Comparison of ENCODE assay signal across 11 mouse cellular contexts in the genomic region with DNA sequence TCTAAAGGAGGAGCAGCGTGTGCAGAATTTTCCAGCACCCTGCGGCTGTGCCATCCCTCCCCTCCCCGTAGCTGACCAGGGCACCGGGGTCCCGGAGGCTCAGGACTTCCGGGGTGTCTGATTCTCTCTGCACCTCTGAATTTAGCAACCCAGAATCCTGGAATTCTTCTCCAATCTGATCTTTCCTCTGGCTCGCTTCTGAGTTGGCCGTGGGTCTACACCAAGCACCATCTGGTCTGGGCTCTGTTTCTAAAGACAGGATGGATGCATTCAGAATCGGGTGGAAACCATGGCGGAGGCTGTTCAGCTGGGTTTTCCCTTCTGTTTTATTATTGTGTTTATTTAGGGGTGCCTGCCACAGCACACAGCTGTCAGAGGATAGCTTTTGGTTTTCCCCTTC. TPM values are rescaled to one million over a fixed set of nuclear protein-coding genes. Genes with fewer than 3 reads are reported as not detected.
DNase-seq lines count a peak whose midpoint lies in the region; TF ChIP-seq lines count a peak whose summit lies in the region.
"Had no signal": no experiment of that assay in that cellular context is flagged by ENCODE, and none has a peak within 500 bp of the region (broad histone marks: within the 10 kb centered on the region; RNA-seq: fewer than 3 reads in every experiment).

No protein-coding gene starts in this region.

- TF ChIP-seq POLR2A in bone marrow macrophage, adult 2 months (IDR thresholded peaks at IDR 0.05; ENCODE audit: borderline replicate concordance, low read depth, low read length): no peak

- DNase-seq in layer of hippocampus, adult 11-12 months (ENCODE audit: low spot score): peak; percentile 78
- no peak for DNase-seq in layer of hippocampus, adult 9-10 months (ENCODE audit: low spot score)
- peak; percentile 74 to 85 for DNase-seq in cerebellum, adult 18-20 months
- peak; percentile 65 to 82 for DNase-seq in layer of hippocampus, adult 2 months (ENCODE audit: low spot score in 2 of 2)
- DNase-seq in ovary, postnatal 14 days (ENCODE audit: low spot score): no peak
- no peak for DNase-seq in thymus, postnatal 0 days (ENCODE audit: low spot score)
- DNase-seq in urinary bladder, postnatal 10 days (ENCODE audit: low spot score): no peak
- DNase-seq: kidney, postnatal 10 days had no signal

- peak overlapping the region; percentile 97 for H3K27ac ChIP-seq in bone marrow macrophage, adult 2 months (ENCODE audit: insufficient read depth, low read depth, low read length)
- peak overlapping the region; percentile 79 for H3K27ac ChIP-seq in layer of hippocampus, adult 2 months
- H3K27ac ChIP-seq: limb, embryonic 15.5 days; midbrain, embryonic 10.5 days had no signal

- TF ChIP-seq CTCF in bone marrow macrophage, adult 2 months (IDR thresholded peaks at IDR 0.05; ENCODE audit: low read depth, low read length): no peak
- TF ChIP-seq CTCF in layer of hippocampus, adult 2 months (conservative IDR thresholded peaks at IDR 0.05): no peak

- peaks cover 65% of the 10 kb centered on the region for H3K4me1 ChIP-seq in bone marrow macrophage, adult 2 months (ENCODE audit: control insufficient read depth, insufficient read depth, low read length)

- H3K4me3 ChIP-seq in bone marrow macrophage, adult 2 months (ENCODE audit: insufficient read depth, low read length): no peak overlapping the region
- no peak overlapping the region; the same call in 1 of the 2 replicates for H3K4me3 ChIP-seq in layer of hippocampus, adult 2 months
- H3K4me3 ChIP-seq: limb, embryonic 15.5 days; midbrain, embryonic 10.5 days had no signal

RNA-seq across cellular contexts. Expression of a gene that starts 9.2 kb away (rescaled TPM):
- polyA plus RNA-seq in bone marrow macrophage, adult 2 months (2012; ENCODE audit: insufficient read depth, insufficient read length, missing spikeins): 928 and 957 TPM in 2 replicates
- total RNA-seq in layer of hippocampus, adult 2 months (2021): 100 to 1,000 TPM; 558 to 583 TPM
- 1,085 and 1,101 TPM in 2 replicates for polyA plus RNA-seq in thymus, postnatal 0 days (2015; fragmentation: Nextera tagmentation; extraction: Ambion mirVana)

RNA-seq across cellular contexts. Expression of a gene that starts 9.7 kb away (rescaled TPM):
- polyA plus RNA-seq in bone marrow macrophage, adult 2 months (2012; ENCODE audit: insufficient read depth, insufficient read length, missing spikeins): 95.0 and 111 TPM in 2 replicates
- 100 to 1,000 TPM; 356 to 380 TPM for total RNA-seq in layer of hippocampus, adult 2 months (2021)
- 74.1 and 74.5 TPM in 2 replicates for polyA plus RNA-seq in thymus, postnatal 0 days (2015; fragmentation: Nextera tagmentation; extraction: Ambion mirVana)

RNA-seq across cellular contexts. Expression of a gene that starts 32.1 kb away (rescaled TPM):
- polyA plus RNA-seq in bone marrow macrophage, adult 2 months (2012; ENCODE audit: insufficient read depth, insufficient read length, missing spikeins): 18.3 and 19.2 TPM in 2 replicates
- total RNA-seq in layer of hippocampus, adult 2 months (2021): 10 to 100 TPM; 28.2 to 30.2 TPM
- polyA plus RNA-seq in thymus, postnatal 0 days (2015; fragmentation: Nextera tagmentation; extraction: Ambion mirVana): 37.3 and 38.2 TPM in 2 replicates

Comparison
In these comparisons a context has a peak if more than half of its experiments do, and no peak if none do; other contexts are left out.
1. DNase-seq: peak in layer of hippocampus, adult 11-12 months (single experiment), cerebellum, adult 18-20 months (2 of 2) and layer of hippocampus, adult 2 months (2 of 2); none in layer of hippocampus, adult 9-10 months (single experiment), ovary, postnatal 14 days (single experiment), thymus, postnatal 0 days (single experiment) and urinary bladder, postnatal 10 days (single experiment).